Mouse (Mus musculus) lung, postnatal 0 days (tissue): ENCODE measurements around the gene Rnasek.

Experiments used
- CTCF ChIP-seq: IDR thresholded peaks from 2 replicates; pipeline ENCODE4 v1.5.1; 2016; ENCODE audit warnings: antibody characterized with exemption, mild to moderate bottlenecking
- EP300 ChIP-seq: IDR thresholded peaks from 2 replicates; pipeline ENCODE4 v1.6.1; 2016; ENCODE audit warnings: antibody characterized with exemption, mild to moderate bottlenecking, control low read depth

DNA sequence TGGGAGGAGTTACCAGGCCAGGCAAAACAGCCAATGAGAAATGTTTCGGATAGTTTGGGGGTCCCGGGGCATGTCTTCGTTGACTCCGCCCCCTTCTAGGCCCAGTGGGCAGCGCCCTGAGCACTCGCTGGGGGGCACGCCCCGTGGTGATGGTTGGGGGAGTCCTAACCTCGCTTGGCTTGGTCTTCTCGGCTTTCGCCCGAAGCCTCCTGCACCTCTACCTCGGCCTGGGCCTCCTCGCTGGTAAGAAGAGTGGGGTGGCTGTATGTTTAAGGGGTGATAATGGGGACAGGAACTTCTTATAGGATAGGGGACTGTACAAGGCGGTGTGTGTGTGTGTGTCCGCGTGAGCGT lies 24.8 kb downstream of the Rnasek start:
- no peak for TF ChIP-seq EP300
- TF ChIP-seq CTCF: no peak
